Mouse (Mus musculus) lung, adult 18-20 months (tissue): Measurements from ENCODE around the gene Tas2r138.
"Not testable (repeated sequence)": the region's sequence is repeated elsewhere in the genome, so short reads cannot be mapped to it uniquely, and the experiment has no call there.

Source experiments
- DNase-seq, 2 experiments: peaks; one replicate each; pipeline ENCODE4 v3.0.0; 2022; ENCODE audit warnings: mixed read lengths in 2 of 2

The Tas2r138 gene

GRCm38 (mm10) chr6:40613260-40613852, at the start of gene Tas2r138:
Tas2r138 (minus strand) TSS chr6:40613310.
- DNase-seq: no peak

GRCm38 (mm10) chr6:40660930-40661329, 47.8 kb upstream of the Tas2r138 start:
- no peak for DNase-seq

GRCm38 (mm10) chr6:40650953-40651352, 37.8 kb upstream of the Tas2r138 start:
- no peak for DNase-seq

- no peak for DNase-seq
Observed at GRCm38 (mm10) chr6:40645701-40646100, 32.6 kb upstream of the Tas2r138 start.

- no peak for DNase-seq
Observed at GRCm38 (mm10) chr6:40640710-40641538, 27.8 kb upstream of the Tas2r138 start.

- no peak for DNase-seq
Observed at GRCm38 (mm10) chr6:40637755-40638154, 24.6 kb upstream of the Tas2r138 start.

GRCm38 (mm10) chr6:40635559-40635958, 22.4 kb upstream of the Tas2r138 start:
- DNase-seq: no peak

GRCm38 (mm10) chr6:40634640-40635071, 21.5 kb upstream of the Tas2r138 start:
- DNase-seq: no peak

GRCm38 (mm10) chr6:40628406-40629000, 15.4 kb upstream of the Tas2r138 start, which contains the start of gene Mgam:
Mgam (plus strand) TSS chr6:40628831.
- no peak for DNase-seq

- no peak for DNase-seq
Observed at GRCm38 (mm10) chr6:40626111-40626510, 13.0 kb upstream of the Tas2r138 start.

GRCm38 (mm10) chr6:40617965-40618364, 4.9 kb upstream of the Tas2r138 start:
- peak; percentile 12 to 16 for DNase-seq

GRCm38 (mm10) chr6:40610244-40610643, 2.9 kb downstream of the Tas2r138 start:
- no peak for DNase-seq

- no peak for DNase-seq
Observed at GRCm38 (mm10) chr6:40607431-40607830, 5.7 kb downstream of the Tas2r138 start.

- not testable (repeated sequence) for DNase-seq
Observed at GRCm38 (mm10) chr6:40598546-40598945, 14.6 kb downstream of the Tas2r138 start.

- DNase-seq: no peak
Observed at GRCm38 (mm10) chr6:40594804-40595550, 18.1 kb downstream of the Tas2r138 start.

- no peak for DNase-seq
Observed at GRCm38 (mm10) chr6:40588346-40588745, 24.8 kb downstream of the Tas2r138 start.

GRCm38 (mm10) chr6:40585645-40586044, 27.5 kb downstream of the Tas2r138 start, which contains the start of gene Clec5a:
Clec5a (minus strand) TSS chr6:40585821.
- DNase-seq: no peak

GRCm38 (mm10) chr6:40584336-40584735, 28.8 kb downstream of the Tas2r138 start:
- no peak for DNase-seq

GRCm38 (mm10) chr6:40576305-40576704, 36.8 kb downstream of the Tas2r138 start:
- no peak for DNase-seq

GRCm38 (mm10) chr6:40573618-40574017, 39.5 kb downstream of the Tas2r138 start:
- no peak for DNase-seq

GRCm38 (mm10) chr6:40569187-40569586, 43.9 kb downstream of the Tas2r138 start, which contains the start of gene Olfr460:
Olfr460 (plus strand) TSS chr6:40569487.
- no peak for DNase-seq
